Mouse (Mus musculus): ENCODE measurements around the gene Col6a6.

- no peak for TF ChIP-seq MAFK (IDR thresholded peaks at IDR 0.05; ENCODE audit: insufficient read depth, low read depth, low read length)
- TF ChIP-seq ZNF384 (IDR thresholded peaks at IDR 0.05; ENCODE audit: low read depth, low read length): no peak
- TF ChIP-seq HCFC1 (IDR thresholded peaks at IDR 0.05; ENCODE audit: borderline replicate concordance, insufficient read depth, low read length): no peak
- no peak for TF ChIP-seq CHD2 (IDR thresholded peaks at IDR 0.05; ENCODE audit: low read depth, low read length)
- no peak for TF ChIP-seq ZC3H11A (IDR thresholded peaks at IDR 0.05; ENCODE audit: borderline replicate concordance, low read depth, low read length)
Measured at GRCm38 (mm10) chr9:105731976-105732375, 96.0 kb downstream of the Col6a6 start.
